Mouse (Mus musculus) kidney, postnatal 0 days (tissue): ENCODE data around the gene Spsb1. TPM values are rescaled to one million over a fixed set of nuclear protein-coding genes. Genes with fewer than 3 reads are reported as not detected.

ENCODE experiments used
- ATAC-seq: fragments of 200-750 bp; cut with Nextera tagmentation; replicated peaks from 2 replicates; pipeline ENCODE4 v1.8.0; 2017; ENCODE audit warnings: low read depth, moderate number of reproducible peaks, moderate TSS enrichment, moderate library complexity; ENCODE audit not compliant: low FRiP score
- DNase-seq: peaks from one replicate; pipeline ENCODE4 v3.0.0-alpha.2; 2016; ENCODE audit warnings: low spot score
- H3K27ac ChIP-seq: fragments of 300-500 bp; sonication (generic); 2 replicates; pipeline ENCODE4 v1.5.1; 2014; ENCODE audit warnings: mild to moderate bottlenecking
- H3K27me3 ChIP-seq: fragments of 300-500 bp; sonication (generic); 2 replicates; pipeline ENCODE4 v1.6.1; 2014; ENCODE audit warnings: low read length, mixed read lengths; ENCODE audit not compliant: insufficient read depth
- H3K36me3 ChIP-seq: fragments of 300-500 bp; sonication (generic); 2 replicates; pipeline ENCODE4 v1.6.1; 2014; ENCODE audit warnings: low read length, mixed read lengths; ENCODE audit not compliant: insufficient read depth
- H3K4me1 ChIP-seq: fragments of 300-500 bp; sonication (generic); replicated peaks from 2 replicates; pipeline ENCODE4 v1.6.1; 2014; ENCODE audit warnings: antibody characterized with exemption, low read length, mixed read lengths; ENCODE audit not compliant: insufficient read depth
- H3K4me2 ChIP-seq: fragments of 300-500 bp; sonication (generic); 2 replicates; pipeline ENCODE4 v1.6.1; 2014; ENCODE audit warnings: mild to moderate bottlenecking, low read length, moderate library complexity, mixed read lengths
- H3K4me3 ChIP-seq: fragments of 300-500 bp; sonication (generic); replicated peaks from 2 replicates; pipeline ENCODE4 v1.5.1; 2014; ENCODE audit warnings: low read depth, low read length
- H3K9ac ChIP-seq: fragments of 300-500 bp; sonication (generic); 2 replicates; pipeline ENCODE4 v1.6.1; 2014; ENCODE audit warnings: low read depth, low read length
- H3K9me3 ChIP-seq: fragments of 300-500 bp; sonication (generic); replicated peaks from 2 replicates; pipeline ENCODE4 v1.6.1; 2016; ENCODE audit warnings: low read length, inconsistent platforms, mixed read lengths
- CTCF ChIP-seq: IDR thresholded peaks from 2 replicates; pipeline ENCODE4 v1.5.1; 2016; ENCODE audit warnings: antibody characterized with exemption, low read depth, mild to moderate bottlenecking, moderate library complexity
- WGBS: fragments of 180-500 bp; shearing (Covaris S2); extraction: QIAGEN DNeasy Blood & Tissue Kit; methylation state at CpG from one replicate; pipeline ENCODE4 v1.1.7; 2014; 5-methylcytosine and 5-hydroxymethylcytosine counted together
- polyA plus RNA-seq: library from polyadenylated mRNA; unstranded; fragments of >200 nt; fragmentation: Nextera tagmentation; extraction: Ambion mirVana; gene quantifications from 2 replicates; pipeline ENCODE4 v1.2.1, GENCODE M21; 2015

The Spsb1 gene
- polyA plus RNA-seq, 1 experiment from 2014 or later: 11.6 TPM

DNA sequence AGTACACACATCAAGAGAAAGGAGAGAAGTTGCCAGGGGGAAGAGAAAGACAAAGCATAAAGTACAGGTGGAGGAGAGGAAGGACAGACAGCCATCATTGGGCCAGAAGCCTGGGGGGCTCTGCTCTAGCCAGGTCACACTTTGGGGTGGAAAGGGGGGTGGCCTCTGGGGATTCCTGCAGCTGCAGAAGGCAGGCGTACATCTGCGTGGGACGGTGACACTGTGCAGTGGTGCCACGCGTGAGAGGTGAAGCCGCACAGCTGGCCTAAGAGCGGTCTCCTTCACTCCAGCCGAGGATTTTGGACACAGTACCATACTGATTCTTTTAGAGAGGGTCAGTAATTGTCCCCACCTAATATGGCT is 37.8 kb upstream of the Spsb1 start:
- Histone ChIP-seq H3K27ac (no peak overlapping the region), H3K9me3 (no peaks in the 10 kb centered on the region), H3K36me3 (peaks cover 10% of the 10 kb centered on the region; the same call in 1 of the 2 replicates), H3K9ac (no peak overlapping the region), H3K4me1 (peaks cover 44% of the 10 kb centered on the region), H3K4me3 (no peak overlapping the region), H3K27me3 (no peaks in the 10 kb centered on the region), H3K4me2 (no peak overlapping the region)
- DNase-seq (no peak), ATAC-seq (no peak)
- WGBS: 78% methylated on average over 8 of the region's 8 CpGs
- TF ChIP-seq CTCF: no peak

DNA sequence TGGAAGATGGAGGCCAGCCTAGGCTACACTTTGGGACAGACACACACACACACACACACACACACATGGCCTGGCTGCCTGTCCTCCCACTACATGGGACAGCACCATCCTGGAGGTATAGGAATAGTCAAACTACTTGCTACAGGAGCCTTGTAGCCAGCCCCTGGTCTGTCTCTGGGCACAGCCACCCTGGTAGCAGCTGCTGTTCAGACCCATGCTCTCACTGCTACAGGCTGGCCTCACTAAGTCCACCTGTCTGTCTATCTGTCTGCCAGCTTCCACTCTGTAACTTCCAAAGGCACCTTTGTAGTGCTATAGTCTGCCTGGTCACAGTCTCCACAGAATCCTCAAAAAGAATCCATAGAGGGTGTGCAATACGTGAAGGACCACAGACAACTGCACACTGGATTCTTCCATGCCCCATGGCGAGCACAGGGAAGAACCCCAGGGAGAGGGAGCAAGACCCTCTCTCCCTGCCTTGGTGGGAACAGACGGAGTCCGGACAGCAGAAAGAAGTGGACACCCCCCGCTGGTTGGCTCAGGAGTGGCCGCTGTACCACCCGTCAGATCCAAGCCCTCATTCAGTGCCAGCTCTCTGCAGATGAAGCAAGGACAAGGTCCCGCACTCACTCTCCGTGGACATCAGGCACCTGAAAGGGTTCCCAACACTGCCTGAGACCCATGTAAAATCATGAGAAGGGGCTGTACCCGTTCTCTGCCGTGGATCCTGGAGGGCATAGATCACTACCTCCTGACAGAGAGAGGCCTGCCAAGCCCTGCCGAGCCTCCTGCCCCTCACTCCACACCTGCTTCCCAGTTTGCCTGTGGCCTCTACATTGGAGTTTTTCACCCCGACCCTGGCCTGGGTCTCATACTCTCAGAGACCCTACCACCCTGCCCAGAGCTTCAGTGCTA is 37.2 kb upstream of the Spsb1 start:
- ATAC-seq: no peak
- peak overlapping the region; percentile 76; the same call in 1 of the 2 replicates for H3K27ac ChIP-seq
- WGBS: 78% methylated on average over 13 of the region's 13 CpGs
- no peak overlapping the region for H3K9ac ChIP-seq
- peaks cover 44% of the 10 kb centered on the region for H3K4me1 ChIP-seq
- no peak for DNase-seq
- no peak overlapping the region for H3K4me2 ChIP-seq
- H3K36me3 ChIP-seq: peaks cover 10% of the 10 kb centered on the region; the same call in 1 of the 2 replicates
- TF ChIP-seq CTCF: no peak
- no peak overlapping the region for H3K4me3 ChIP-seq
- no peaks in the 10 kb centered on the region for H3K27me3 ChIP-seq
- no peaks in the 10 kb centered on the region for H3K9me3 ChIP-seq

DNA sequence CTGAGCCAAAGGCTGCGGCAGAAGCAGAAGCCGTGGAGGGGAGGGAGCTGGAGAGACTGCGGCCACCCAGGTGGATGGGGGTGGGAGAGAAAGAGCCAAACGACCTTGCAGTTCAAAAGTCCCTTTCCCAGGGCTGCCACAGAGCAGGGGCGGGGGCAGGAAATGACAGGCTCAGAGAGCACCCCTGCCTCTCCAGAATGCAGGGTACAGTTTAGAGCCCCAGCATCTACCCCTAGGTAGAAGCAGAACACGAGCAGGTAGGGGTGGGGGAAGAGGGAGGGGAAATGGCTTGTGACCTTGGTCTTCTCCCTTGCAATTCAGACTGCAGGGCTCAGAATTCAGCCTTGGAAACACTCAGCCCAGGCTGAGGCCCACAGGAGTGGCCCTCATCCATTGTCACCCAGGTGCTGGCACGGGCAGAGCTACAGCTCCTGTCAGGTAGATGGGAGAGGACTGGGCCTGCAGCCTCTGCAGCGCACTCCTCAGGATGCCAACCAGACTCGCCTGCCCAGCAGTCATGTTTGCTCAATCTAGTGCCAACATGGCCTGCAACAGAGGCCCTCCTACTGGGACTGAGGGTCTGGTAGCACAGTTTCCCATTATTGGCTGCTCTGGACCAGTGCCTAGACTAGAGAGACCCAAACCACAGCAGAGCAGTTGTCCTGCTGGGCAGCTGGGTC is 36.3 kb upstream of the Spsb1 start:
- Histone ChIP-seq H3K27ac (peak overlapping the region; percentile 76), H3K36me3 (peaks cover 10% of the 10 kb centered on the region; the same call in 1 of the 2 replicates), H3K9me3 (no peaks in the 10 kb centered on the region), H3K4me1 (peaks cover 35% of the 10 kb centered on the region), H3K4me2 (peak overlapping the region; percentile 19; the same call in 1 of the 2 replicates), H3K4me3 (no peak overlapping the region), H3K9ac (peak overlapping the region; percentile 50; the same call in 1 of the 2 replicates), H3K27me3 (no peaks in the 10 kb centered on the region)
- peak; percentile 58; the same call in 1 of the 2 replicates for ATAC-seq
- 31% methylated on average over 9 of the region's 9 CpGs for WGBS
- TF ChIP-seq CTCF: no peak
- peak; percentile 57 for DNase-seq

DNA sequence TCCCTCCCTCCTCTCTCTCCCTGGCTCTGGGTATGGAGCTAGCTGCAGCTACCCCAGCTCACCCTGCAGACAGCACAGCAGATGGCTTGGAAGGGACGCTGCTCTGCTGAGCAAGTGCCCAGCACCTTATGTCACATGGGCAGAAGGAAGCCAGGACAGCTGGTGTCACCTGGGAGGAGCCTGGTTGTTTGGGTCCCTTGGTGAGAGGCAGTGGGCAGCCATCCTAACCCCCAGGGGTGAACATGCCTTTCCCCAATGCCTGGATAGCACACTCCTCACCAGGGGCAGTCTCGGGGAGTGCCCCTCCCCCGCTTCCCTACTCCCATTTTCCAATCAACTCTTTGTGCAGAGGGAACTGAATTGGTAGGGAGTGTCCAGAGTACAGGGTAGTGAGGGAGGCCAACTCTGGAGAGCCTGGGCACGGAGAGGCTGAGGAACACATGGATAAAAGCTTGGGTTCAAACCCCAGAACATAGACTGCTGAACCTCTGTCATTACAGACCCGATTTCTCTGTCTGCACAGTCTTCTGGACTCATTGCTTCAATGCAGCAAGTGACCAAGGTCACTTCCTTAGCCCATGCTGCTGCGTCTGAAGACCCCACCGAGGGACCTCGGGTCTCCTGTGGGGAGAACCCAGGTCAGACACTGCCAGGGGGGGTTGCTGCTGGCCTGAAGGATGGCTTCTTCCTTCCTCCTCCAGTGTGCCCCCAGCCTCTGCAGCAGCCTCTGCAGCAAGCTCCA is 35.5 kb upstream of the Spsb1 start:
- WGBS: 16% methylated on average over 8 of the region's 8 CpGs
- ATAC-seq (peak; percentile 22; the same call in 1 of the 2 replicates), DNase-seq (no peak)
- peaks cover 7% of the 10 kb centered on the region; the same call in 1 of the 2 replicates for H3K36me3 ChIP-seq
- no peak overlapping the region for H3K4me3 ChIP-seq
- H3K9ac ChIP-seq: peak overlapping the region; percentile 50; the same call in 1 of the 2 replicates
- no peaks in the 10 kb centered on the region for H3K27me3 ChIP-seq
- H3K4me1 ChIP-seq: peaks cover 32% of the 10 kb centered on the region
- H3K4me2 ChIP-seq: peak overlapping the region; percentile 19; the same call in 1 of the 2 replicates
- H3K9me3 ChIP-seq: no peaks in the 10 kb centered on the region
- H3K27ac ChIP-seq: peak overlapping the region; percentile 76
- no peak for TF ChIP-seq CTCF

DNA sequence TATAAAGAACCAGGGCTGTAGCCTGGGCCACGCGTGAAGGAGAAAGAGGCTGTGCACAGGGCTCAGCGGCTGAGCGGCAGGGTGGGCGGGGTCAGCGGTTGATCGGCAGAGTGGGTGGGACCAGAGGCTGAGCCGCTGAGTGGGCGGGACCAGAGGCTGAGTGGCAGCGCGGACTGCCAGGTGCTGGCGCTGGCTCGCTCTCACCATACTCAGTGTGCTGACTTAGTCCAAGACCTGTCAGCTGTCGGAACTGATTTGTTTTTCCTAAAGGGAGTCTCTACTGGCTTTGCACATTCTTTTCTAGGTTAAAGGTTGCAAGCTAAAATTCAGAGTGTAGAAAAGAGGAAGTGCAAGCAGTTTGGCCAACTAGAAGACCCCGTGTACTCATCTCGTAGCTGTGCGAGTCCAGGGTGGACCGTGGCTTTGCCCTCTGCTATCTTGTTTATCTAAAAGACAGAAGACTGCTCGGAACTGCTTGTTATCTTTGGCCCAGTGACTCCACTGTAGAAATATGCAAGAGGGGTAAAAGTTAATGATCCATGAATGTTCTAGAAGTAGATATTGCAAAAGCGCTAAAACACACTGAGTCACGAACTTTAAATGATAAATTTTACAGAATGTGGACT is 34.2 kb upstream of the Spsb1 start:
- peaks cover 32% of the 10 kb centered on the region for H3K4me1 ChIP-seq
- H3K36me3 ChIP-seq: no peaks in the 10 kb centered on the region
- 0 out of 2 replicates have a peak overlapping the region, but pooled peaks have one; percentile 27 for H3K9ac ChIP-seq
- WGBS: 2% methylated on average over 21 of the region's 21 CpGs
- H3K4me3 ChIP-seq: no peak overlapping the region
- ATAC-seq: peak; percentile 88
- peak overlapping the region; percentile 54 for H3K4me2 ChIP-seq
- H3K27me3 ChIP-seq: no peaks in the 10 kb centered on the region
- peak overlapping the region; percentile 70 for H3K27ac ChIP-seq
- TF ChIP-seq CTCF: no peak
- DNase-seq: peak; percentile 94
- no peaks in the 10 kb centered on the region for H3K9me3 ChIP-seq
